Mouse (Mus musculus): ENCODE results near the gene R3hdm1. TPM values are rescaled to one million over a fixed set of nuclear protein-coding genes. Genes with fewer than 3 reads are reported as not detected.

Gene R3hdm1
- total and polyA plus RNA-seq, 3 experiments, result 17.8 to 75.7 (median 33.9) TPM

DNA sequence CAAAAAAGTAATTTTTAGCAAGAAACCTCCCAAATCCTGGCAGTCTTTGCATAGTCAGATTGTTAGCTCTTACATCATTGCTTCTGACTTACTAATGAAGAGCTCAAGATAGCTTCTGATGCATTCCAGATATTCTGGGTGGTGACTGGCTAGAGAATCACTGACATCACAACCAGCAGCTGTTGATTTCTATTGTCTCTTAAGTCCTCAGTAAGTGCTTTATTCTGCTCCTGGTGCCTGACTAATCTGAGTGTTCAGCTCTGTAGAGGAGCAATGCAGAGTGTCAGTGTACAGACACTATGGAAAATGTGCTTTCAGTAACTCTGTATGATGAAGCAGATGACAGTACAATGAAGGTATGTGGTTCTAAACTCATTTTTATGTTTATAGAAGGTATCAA lies 38.6 kb downstream of the R3hdm1 start:
- no peak for DNase-seq (ENCODE audit: extremely low read depth)
- in situ Hi-C loops (cut with MboI; ENCODE audit: low pct_ligation_motif_present, low pct_unique_long_range_greater_than_20kb, low sequenced_read_pairs) (no loop called here), dilution Hi-C loops (cut with MboI; ENCODE audit: extremely low pct_ligation_motif_present, extremely low pct_unique_long_range_greater_than_20kb, low sequenced_read_pairs) (no loop called here)
- H3K4me2 ChIP-seq (ENCODE audit: insufficient read depth, low read depth, poor library complexity, severe bottlenecking), result no peak overlapping the region
- H3K79me2 ChIP-seq (replicated peaks; ENCODE audit: control insufficient read depth, extremely low read depth, insufficient read depth, poor library complexity, severe bottlenecking), result 0 out of 2 replicates have a peak, but pooled peaks cover 2% of the 10 kb centered on the region
- no peak overlapping the region for H3K9ac ChIP-seq (ENCODE audit: insufficient read depth, low read depth)
- TF ChIP-seq CTCF (conservative IDR thresholded peaks at IDR 0.05 in 1 of 2, IDR thresholded peaks at IDR 0.05 in 1 of 2; ENCODE audit: low read depth in 2 of 2, low read length in 2 of 2) (no peak), MYC (IDR thresholded peaks at IDR 0.05; ENCODE audit: low read depth, low read length) (no peak), ELF1 (IDR thresholded peaks at IDR 0.05; ENCODE audit: low read depth, low read length) (no peak), KAT2A (IDR thresholded peaks at IDR 0.05; ENCODE audit: insufficient replicate concordance, low read length) (no peak), BHLHE40 (IDR thresholded peaks at IDR 0.05; ENCODE audit: low read depth, low read length) (no peak), E2F4 (IDR thresholded peaks at IDR 0.05; ENCODE audit: insufficient replicate concordance, low read depth, low read length) (no peak), ETS1 (conservative IDR thresholded peaks at IDR 0.05; ENCODE audit: low read depth, low read length) (no peak), TCF12 (IDR thresholded peaks at IDR 0.05; ENCODE audit: low read depth, low read length) (no peak), CHD2 (IDR thresholded peaks at IDR 0.05; ENCODE audit: low read length) (no peak), MEF2A (IDR thresholded peaks at IDR 0.05; ENCODE audit: borderline replicate concordance, low read depth, low read length) (no peak), POLR2AphosphoS2 (IDR thresholded peaks at IDR 0.05; ENCODE audit: low read depth, low read length) (no peak), JUND (conservative IDR thresholded peaks at IDR 0.05; ENCODE audit: low read depth, low read length) (no peak), CHD1 (IDR thresholded peaks at IDR 0.05; ENCODE audit: low read depth, low read length) (no peak), ZC3H11A (IDR thresholded peaks at IDR 0.05; ENCODE audit: low read depth, low read length) (no peak), SMC3 (IDR thresholded peaks at IDR 0.05; ENCODE audit: low read depth, low read length) (no peak)
- peaks cover 0 to 5% of the 10 kb centered on the region in 2 experiments for H3K36me3 ChIP-seq (replicated peaks in 1 of 2; ENCODE audit: control insufficient read depth in 1 of 2, insufficient read depth in 1 of 2, low read length in 1 of 2)
- H3K27me3 ChIP-seq (replicated peaks), result no peaks in the 10 kb centered on the region
- H3K4me3 ChIP-seq (replicated peaks in 1 of 3; ENCODE audit: low read depth in 2 of 3, low read length in 2 of 3, poor library complexity in 1 of 3), result no peak overlapping the region
- no peaks in the 10 kb centered on the region for H3K9me3 ChIP-seq (replicated peaks; ENCODE audit: low read length)
- no peak overlapping the region for H3K27ac ChIP-seq (ENCODE audit: insufficient read depth, low read depth)
- no peaks in the 10 kb centered on the region for H3K4me1 ChIP-seq (ENCODE audit: control insufficient read depth in 1 of 2, insufficient read depth in 2 of 2)

- no peaks in the 10 kb centered on the region for H3K79me2 ChIP-seq (replicated peaks; ENCODE audit: control insufficient read depth, extremely low read depth, insufficient read depth, poor library complexity, severe bottlenecking)
Observed at GRCm38 (mm10) chr1:128166956-128167355, 63.9 kb downstream of the R3hdm1 start.

More at GRCm38 (mm10) chr1:128166956-128167355, 63.9 kb downstream of the R3hdm1 start:
- Histone ChIP-seq H3K4me3 (replicated peaks in 1 of 3; ENCODE audit: low read depth in 2 of 3, low read length in 2 of 3, poor library complexity in 1 of 3) (no peak overlapping the region), H3K4me2 (ENCODE audit: insufficient read depth, low read depth, poor library complexity, severe bottlenecking) (no peak overlapping the region), H3K9ac (ENCODE audit: insufficient read depth, low read depth) (no peak overlapping the region), H3K27me3 (replicated peaks) (no peaks in the 10 kb centered on the region), H3K9me3 (replicated peaks; ENCODE audit: low read length) (no peaks in the 10 kb centered on the region), H3K4me1 (ENCODE audit: control insufficient read depth in 1 of 2, insufficient read depth in 2 of 2) (no peaks in the 10 kb centered on the region), H3K36me3 (replicated peaks in 1 of 2; ENCODE audit: control insufficient read depth in 1 of 2, insufficient read depth in 1 of 2, low read length in 1 of 2) (peaks cover 0 to 22% of the 10 kb centered on the region in 2 experiments), H3K27ac (ENCODE audit: insufficient read depth, low read depth) (no peak overlapping the region)
- DNase-seq (ENCODE audit: extremely low read depth), result no peak
- TF ChIP-seq ZKSCAN1 (IDR thresholded peaks at IDR 0.05; ENCODE audit: borderline replicate concordance, low read depth, low read length), result no peak
- TF ChIP-seq ZC3H11A (IDR thresholded peaks at IDR 0.05; ENCODE audit: low read depth, low read length), result no peak
- TF ChIP-seq MAFK (IDR thresholded peaks at IDR 0.05; ENCODE audit: insufficient replicate concordance, low read length), result peak; percentile 56; the same call in 1 of the 2 replicates
- no peak for TF ChIP-seq CHD1 (IDR thresholded peaks at IDR 0.05; ENCODE audit: low read depth, low read length)
- dilution Hi-C loops (cut with MboI; ENCODE audit: extremely low pct_ligation_motif_present, extremely low pct_unique_long_range_greater_than_20kb, low sequenced_read_pairs), result no loop called here
- in situ Hi-C loops (cut with MboI; ENCODE audit: low pct_ligation_motif_present, low pct_unique_long_range_greater_than_20kb, low sequenced_read_pairs), result no loop called here
